Mouse (Mus musculus) neural tube, embryonic 10.5 days (tissue): Measurements from ENCODE around the gene Selp.

ENCODE experiments used
- DNase-seq: peaks from one replicate; pipeline ENCODE4 v3.0.0-alpha.2; 2017; ENCODE audit warnings: low spot score; ENCODE audit errors: extremely low spot score

The Selp gene

GRCm38 (mm10) chr1:164176856-164177255 is 61.8 kb downstream of the Selp start:
- DNase-seq = no peak

GRCm38 (mm10) chr1:164178429-164178828 is 63.4 kb downstream of the Selp start:
- DNase-seq = no peak

GRCm38 (mm10) chr1:164184142-164184870 is 69.2 kb downstream of the Selp start:
- DNase-seq = peak; percentile 56

DNA sequence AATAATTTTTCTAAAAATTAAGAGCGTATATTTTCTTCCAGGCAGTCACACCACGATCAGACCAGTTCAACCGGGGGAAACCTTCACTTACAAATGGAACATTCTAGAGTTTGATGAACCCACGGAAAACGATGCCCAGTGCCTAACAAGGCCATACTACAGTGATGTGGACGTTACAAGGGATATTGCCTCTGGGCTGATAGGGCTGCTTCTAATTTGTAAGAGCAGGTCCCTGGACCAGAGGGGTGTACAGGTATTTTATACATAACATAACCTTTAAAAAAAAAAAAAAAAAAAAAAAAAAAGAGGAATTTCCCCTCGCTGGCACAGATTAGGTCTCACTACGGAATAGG is 69.8 kb downstream of the Selp start:
- DNase-seq = no peak

DNA sequence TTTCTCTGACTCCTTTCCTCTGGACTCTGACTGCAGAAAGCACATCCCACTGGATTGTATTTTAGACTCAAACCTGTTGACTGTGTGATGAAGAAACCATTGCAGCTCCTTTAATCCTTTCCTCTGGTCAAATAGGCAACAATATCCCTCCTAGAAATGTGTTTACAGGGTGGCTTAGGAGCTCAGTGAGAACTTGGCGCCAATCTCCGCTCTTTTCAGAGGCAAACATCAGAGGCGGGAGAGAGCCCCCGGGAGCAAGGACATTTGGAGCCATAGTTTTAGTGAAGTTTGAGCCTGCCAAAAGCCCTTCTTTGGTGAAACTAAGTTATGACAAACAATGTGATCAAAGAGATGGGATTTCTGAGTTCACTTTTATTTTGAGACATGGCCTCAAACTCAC is 70.3 kb downstream of the Selp start:
- no peak for DNase-seq

DNA sequence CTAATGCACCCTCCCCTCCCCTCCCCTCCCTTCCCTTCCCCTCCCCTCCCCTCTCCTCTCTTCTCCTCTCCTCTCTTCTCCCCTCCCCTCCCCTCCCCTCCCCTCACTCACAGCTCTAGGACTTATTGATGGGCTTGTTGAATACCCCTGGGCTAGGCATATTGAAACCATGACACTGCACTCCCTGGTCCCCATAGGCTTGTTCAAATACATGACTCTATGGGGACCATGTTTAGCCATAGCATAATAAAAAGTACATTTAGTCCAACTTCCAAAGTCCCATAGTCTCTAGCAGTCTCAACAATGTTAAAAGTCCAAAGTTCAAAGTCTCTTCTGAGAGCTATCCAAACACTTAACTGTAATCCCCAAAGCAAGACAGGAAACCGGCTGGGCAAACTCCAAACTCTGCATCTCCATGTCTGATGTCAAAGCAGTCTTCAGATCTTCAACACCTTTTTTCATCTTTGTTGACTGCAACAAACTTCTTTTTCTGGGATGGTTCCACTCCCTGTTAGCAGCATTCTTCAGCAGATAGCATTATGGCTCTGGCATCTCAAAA is 72.0 kb downstream of the Selp start:
- DNase-seq = no peak

DNA sequence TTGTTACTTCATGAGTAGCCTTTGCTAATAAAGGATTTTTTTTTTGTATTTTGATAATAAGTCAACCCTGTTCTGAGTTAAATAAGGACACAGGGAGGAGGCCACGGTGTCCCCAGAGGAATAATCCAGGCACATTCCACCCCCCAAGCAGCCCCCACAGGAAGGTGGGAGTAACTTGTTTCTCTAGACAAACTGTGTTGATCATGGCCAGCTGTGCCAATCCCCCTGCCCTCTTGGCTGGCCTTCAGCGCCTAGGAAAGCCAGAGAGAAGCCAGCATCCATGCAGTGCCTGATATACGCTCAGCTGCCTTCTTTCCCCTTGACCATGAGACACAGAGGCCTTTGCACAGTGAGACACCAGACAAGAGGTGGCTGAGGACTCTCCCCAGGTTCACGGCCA is 84.5 kb downstream of the Selp start:
- no peak for DNase-seq
